Comparison of ENCODE assay signal across 16 mouse cellular contexts in genomic region chr6:90648391-90648790, GRCm38 (mm10).
"Had no signal": no experiment of that assay in that cellular context is flagged by ENCODE, and none has a peak within 500 bp of the region (broad histone marks: within the 10 kb centered on the region; RNA-seq: fewer than 3 reads in every experiment).

No protein-coding gene starts in this region.

- DNase-seq: heart, postnatal 10 days; heart, postnatal 14 days; heart, postnatal 36 days; heart, postnatal 4 days; kidney, adult 11 months; kidney, adult 18-20 months; kidney, adult 2 months; kidney, adult 8-10 months; kidney, adult 9 months; kidney, postnatal 10 days; kidney, postnatal 14 days; kidney, postnatal 25 days; kidney, postnatal 36 days; kidney, postnatal 4 days; layer of hippocampus, adult 9-11 months; layer of hippocampus, postnatal 36 days had no signal
